Mouse (Mus musculus) lung, embryonic 14.5 days (tissue): ENCODE data around the gene Pde4d. TPM values are rescaled to one million over a fixed set of nuclear protein-coding genes. Genes with fewer than 3 reads are reported as not detected.

Experiments
- ATAC-seq: fragments of 200-750 bp; cut with Nextera tagmentation; 2 replicates; pipeline ENCODE4 v1.8.0; 2017; ENCODE audit warnings: mild to moderate bottlenecking, moderate TSS enrichment, moderate library complexity; ENCODE audit not compliant: insufficient read depth
- DNase-seq: peaks from one replicate; pipeline ENCODE4 v3.0.0-alpha.2; 2015
- H3K27ac ChIP-seq: fragments of 300-500 bp; sonication (generic); 2 replicates; pipeline ENCODE4 v1.5.1; 2014; ENCODE audit warnings: low read depth, mild to moderate bottlenecking, moderate library complexity
- H3K27me3 ChIP-seq: fragments of 300-500 bp; sonication (generic); 2 replicates; pipeline ENCODE4 v1.6.1; 2014; ENCODE audit warnings: low read length, control low read depth; ENCODE audit not compliant: insufficient read depth
- H3K36me3 ChIP-seq: fragments of 300-500 bp; sonication (generic); 2 replicates; pipeline ENCODE4 v1.6.1; 2014; ENCODE audit warnings: control low read depth; ENCODE audit not compliant: insufficient read depth
- H3K4me1 ChIP-seq: fragments of 300-500 bp; sonication (generic); 2 replicates; pipeline ENCODE4 v1.6.1; 2014; ENCODE audit warnings: antibody characterized with exemption, control low read depth; ENCODE audit not compliant: insufficient read depth
- H3K4me2 ChIP-seq: fragments of 300-500 bp; sonication (generic); 2 replicates; pipeline ENCODE4 v1.6.1; 2014; ENCODE audit warnings: mild to moderate bottlenecking
- H3K4me3 ChIP-seq: fragments of 300-500 bp; sonication (generic); 2 replicates; pipeline ENCODE4 v1.5.1; 2014; ENCODE audit warnings: low read depth, low read length
- H3K9ac ChIP-seq: fragments of 300-500 bp; sonication (generic); 2 replicates; pipeline ENCODE4 v1.6.1; 2014
- H3K9me3 ChIP-seq: fragments of 300-500 bp; sonication (generic); 2 replicates; pipeline ENCODE4 v1.6.1; 2016; ENCODE audit warnings: low read depth, low read length, control low read depth
- CTCF ChIP-seq: IDR thresholded peaks from 2 replicates; pipeline ENCODE4 v1.5.1; 2016; ENCODE audit warnings: antibody characterized with exemption, low read depth
- WGBS: fragments of 180-500 bp; shearing (Covaris S2); extraction: QIAGEN DNeasy Blood & Tissue Kit; methylation state at CpG from one replicate; pipeline ENCODE4 v1.1.7; 2014; 5-methylcytosine and 5-hydroxymethylcytosine counted together
- polyA plus RNA-seq: library from polyadenylated mRNA; unstranded; fragments of >200 nt; fragmentation: Nextera tagmentation; extraction: Ambion mirVana; gene quantifications from 2 replicates; pipeline ENCODE4 v1.2.1, GENCODE M21; 2014

Gene Pde4d
- polyA plus RNA-seq = 14.5 and 16.2 TPM in 2 replicates

GRCm38 (mm10) chr13:108449116-108450097 is at the start of gene Pde4d:
Gene Pde4d (plus strand): TSS chr13:108449948.
- no peak within 1 kb of the TSS for H3K27ac ChIP-seq
- H3K4me1 ChIP-seq = 0 out of 2 replicates have a peak, but pooled peaks cover 5% of the 10 kb centered on the region
- no peak within 1 kb of the TSS for H3K4me2 ChIP-seq
- ATAC-seq = no peak
- no peaks in the 10 kb centered on the region for H3K36me3 ChIP-seq
- no peak for TF ChIP-seq CTCF
- no peak within 1 kb of the TSS for H3K4me3 ChIP-seq
- DNase-seq = no peak
- H3K9ac ChIP-seq = no peak within 1 kb of the TSS
- 13% methylated on average over 10 of the region's 10 CpGs for WGBS
- no peaks in the 10 kb centered on the region for H3K27me3 ChIP-seq
- H3K9me3 ChIP-seq = no peaks in the 10 kb centered on the region

GRCm38 (mm10) chr13:108403197-108403596 is 46.6 kb upstream of the Pde4d start:
- Histone ChIP-seq H3K4me2 (no peak overlapping the region), H3K27ac (no peak overlapping the region), H3K36me3 (0 out of 2 replicates have a peak, but pooled peaks cover 5% of the 10 kb centered on the region), H3K9ac (no peak overlapping the region), H3K4me1 (no peaks in the 10 kb centered on the region), H3K9me3 (no peaks in the 10 kb centered on the region), H3K4me3 (no peak overlapping the region), H3K27me3 (no peaks in the 10 kb centered on the region)
- TF ChIP-seq CTCF = no peak
- ATAC-seq = no peak
- 86% methylated on average over 5 of the region's 5 CpGs for WGBS
- DNase-seq = no peak

GRCm38 (mm10) chr13:108404372-108404771 is 45.4 kb upstream of the Pde4d start:
- WGBS = 92% methylated on average over 4 of the region's 4 CpGs
- no peaks in the 10 kb centered on the region for H3K9me3 ChIP-seq

GRCm38 (mm10) chr13:108415464-108415863 is 34.3 kb upstream of the Pde4d start:
- ATAC-seq = no peak
- no peaks in the 10 kb centered on the region for H3K36me3 ChIP-seq
- no peak for TF ChIP-seq CTCF
- H3K4me1 ChIP-seq = no peaks in the 10 kb centered on the region
- H3K9ac ChIP-seq = no peak overlapping the region
- no peaks in the 10 kb centered on the region for H3K9me3 ChIP-seq
- DNase-seq = no peak
- H3K4me3 ChIP-seq = no peak overlapping the region
- WGBS = 73% methylated on average over 2 of the region's 2 CpGs
- H3K27ac ChIP-seq = no peak overlapping the region
- no peaks in the 10 kb centered on the region for H3K27me3 ChIP-seq
- H3K4me2 ChIP-seq = no peak overlapping the region

More at GRCm38 (mm10) chr13:108404372-108404771, 45.4 kb upstream of the Pde4d start:
- no peak overlapping the region for H3K4me3 ChIP-seq
- DNase-seq = no peak
- H3K36me3 ChIP-seq = 0 out of 2 replicates have a peak, but pooled peaks cover 5% of the 10 kb centered on the region
- H3K4me2 ChIP-seq = no peak overlapping the region
- H3K27ac ChIP-seq = no peak overlapping the region
- no peak for ATAC-seq
- no peaks in the 10 kb centered on the region for H3K27me3 ChIP-seq
- H3K4me1 ChIP-seq = no peaks in the 10 kb centered on the region
- no peak for TF ChIP-seq CTCF
- H3K9ac ChIP-seq = no peak overlapping the region

- 38% methylated on average over 1 of the region's 1 CpGs for WGBS
Measured at GRCm38 (mm10) chr13:108418741-108419507, 30.8 kb upstream of the Pde4d start.

GRCm38 (mm10) chr13:108426322-108426721 is 23.4 kb upstream of the Pde4d start:
- 53% methylated on average over 5 of the region's 5 CpGs for WGBS
- Histone ChIP-seq H3K9ac (no peak overlapping the region), H3K4me3 (no peak overlapping the region), H3K4me1 (no peaks in the 10 kb centered on the region), H3K9me3 (no peaks in the 10 kb centered on the region), H3K4me2 (no peak overlapping the region), H3K27me3 (no peaks in the 10 kb centered on the region), H3K36me3 (no peaks in the 10 kb centered on the region), H3K27ac (no peak overlapping the region)
- TF ChIP-seq CTCF = no peak
- DNase-seq = no peak
- ATAC-seq = no peak

More at GRCm38 (mm10) chr13:108418741-108419507, 30.8 kb upstream of the Pde4d start:
- no peaks in the 10 kb centered on the region for H3K27me3 ChIP-seq
- no peak overlapping the region for H3K27ac ChIP-seq
- H3K4me2 ChIP-seq = no peak overlapping the region
- no peaks in the 10 kb centered on the region for H3K36me3 ChIP-seq
- no peak for DNase-seq
- H3K4me3 ChIP-seq = no peak overlapping the region
- TF ChIP-seq CTCF = no peak
- no peaks in the 10 kb centered on the region for H3K4me1 ChIP-seq
- no peaks in the 10 kb centered on the region for H3K9me3 ChIP-seq
- no peak for ATAC-seq
- H3K9ac ChIP-seq = no peak overlapping the region

GRCm38 (mm10) chr13:108428809-108429208 is 20.9 kb upstream of the Pde4d start:
- Histone ChIP-seq H3K4me3 (no peak overlapping the region), H3K9me3 (no peaks in the 10 kb centered on the region), H3K4me2 (no peak overlapping the region), H3K36me3 (no peaks in the 10 kb centered on the region), H3K9ac (no peak overlapping the region), H3K27ac (no peak overlapping the region), H3K27me3 (no peaks in the 10 kb centered on the region), H3K4me1 (no peaks in the 10 kb centered on the region)
- ATAC-seq = no peak
- WGBS = 86% methylated on average over 6 of the region's 6 CpGs
- DNase-seq = no peak
- TF ChIP-seq CTCF = no peak
